Mouse (Mus musculus) neural tube, embryonic 10.5 days (tissue): Measurements from ENCODE around the gene Gm42906.

Source experiments
- DNase-seq: peaks from one replicate; pipeline ENCODE4 v3.0.0-alpha.2; 2017; ENCODE audit warnings: low spot score; ENCODE audit errors: extremely low spot score

Gm42906 gene

DNA sequence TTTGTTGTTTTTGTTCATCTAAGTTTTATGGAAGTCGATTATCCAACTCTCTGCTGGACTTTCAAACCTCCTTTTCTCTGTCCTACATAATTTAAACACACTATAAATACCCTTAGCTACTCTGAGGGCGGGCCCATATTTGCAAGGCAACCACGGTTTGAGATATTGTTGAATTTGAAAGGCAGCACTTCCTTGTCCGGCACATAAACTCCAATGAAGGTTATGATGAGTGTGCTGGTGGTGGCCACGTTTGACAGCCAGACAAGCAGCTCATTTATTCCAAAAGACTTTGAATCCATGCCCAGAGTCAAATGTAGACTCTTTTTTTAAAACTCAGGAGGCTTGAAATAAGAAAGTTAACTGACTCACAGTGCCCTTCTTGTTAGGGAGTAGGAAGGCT is 33.3 kb downstream of the Gm42906 start:
- DNase-seq, result no peak

DNA sequence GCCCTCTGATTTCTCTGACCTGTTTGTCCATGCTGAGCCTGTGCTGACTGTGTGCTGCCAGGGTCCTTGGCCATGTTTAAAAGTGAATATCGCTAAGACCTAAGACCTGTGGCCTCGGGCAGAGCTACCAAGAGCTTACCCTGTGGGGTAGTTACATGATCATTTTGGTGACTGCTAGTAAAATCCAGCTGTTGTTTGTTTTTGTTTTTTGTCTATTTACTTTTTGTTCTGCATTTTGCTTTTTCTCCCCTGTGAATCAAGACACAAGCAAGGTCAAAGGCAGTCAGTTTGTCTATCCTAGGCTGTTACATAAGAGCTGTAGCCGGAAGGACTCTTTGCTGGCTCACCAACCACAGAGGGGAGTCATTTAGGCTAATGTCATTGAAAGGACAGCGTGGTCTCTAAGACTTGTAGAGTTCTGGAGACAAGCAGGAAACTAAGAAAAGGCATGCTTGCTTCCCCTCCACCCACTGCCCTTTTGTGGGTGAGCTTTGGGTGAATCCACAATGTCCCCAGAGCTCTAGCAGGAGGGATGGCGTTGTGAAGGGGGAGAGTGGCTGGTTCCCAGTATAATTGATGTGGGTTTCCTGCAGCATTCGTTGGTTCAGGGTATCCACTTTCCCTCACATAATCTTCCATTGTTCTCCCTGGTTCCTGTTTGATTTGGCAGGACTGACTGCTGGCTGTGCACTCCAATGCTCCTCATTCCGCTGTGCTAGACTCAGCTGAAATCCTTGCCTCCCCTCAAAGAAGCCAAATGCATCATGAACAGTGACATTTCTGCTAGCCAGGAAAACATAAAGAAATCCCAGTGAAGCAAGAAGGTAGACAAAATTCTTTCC is 33.9 kb downstream of the Gm42906 start:
- no peak for DNase-seq

DNA sequence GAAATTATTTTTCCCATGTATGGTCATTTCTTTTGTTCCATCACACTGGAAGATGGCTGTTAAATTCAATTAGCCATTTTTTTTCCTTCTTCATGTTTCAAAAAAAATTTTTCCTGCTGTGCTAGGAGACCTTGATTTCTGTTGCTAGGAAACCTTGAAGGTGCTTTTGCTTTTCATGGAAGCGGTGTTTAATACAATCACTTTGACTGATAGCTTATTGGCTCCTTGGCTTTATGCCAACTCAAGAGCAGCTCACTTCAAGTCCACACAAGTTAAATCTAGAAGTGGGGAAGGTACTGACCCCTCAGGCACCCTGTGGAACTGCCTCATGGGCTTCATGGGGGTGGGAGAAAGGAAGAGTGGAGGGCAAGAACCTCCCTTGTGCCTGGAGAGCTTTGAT is 38.1 kb downstream of the Gm42906 start:
- no peak for DNase-seq

DNA sequence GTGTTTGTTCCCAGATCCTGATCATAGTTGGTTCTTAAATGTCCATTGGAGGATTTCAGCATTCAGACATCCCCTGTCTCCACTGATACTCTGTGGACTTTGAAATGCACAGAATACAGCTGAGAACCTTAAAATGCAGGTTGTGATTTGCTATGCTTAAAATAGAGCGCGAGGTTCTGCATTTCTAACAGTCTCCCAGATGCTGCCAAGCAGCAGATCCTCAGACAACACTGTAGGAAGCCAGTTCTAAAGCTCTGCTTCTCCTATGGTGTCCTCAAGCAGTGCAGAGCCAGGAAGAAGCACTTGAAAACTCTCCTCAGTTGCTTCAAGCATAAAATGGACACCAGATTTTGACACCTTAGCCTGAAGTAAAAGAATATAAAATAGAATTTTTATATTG is 48.1 kb downstream of the Gm42906 start:
- no peak for DNase-seq

DNA sequence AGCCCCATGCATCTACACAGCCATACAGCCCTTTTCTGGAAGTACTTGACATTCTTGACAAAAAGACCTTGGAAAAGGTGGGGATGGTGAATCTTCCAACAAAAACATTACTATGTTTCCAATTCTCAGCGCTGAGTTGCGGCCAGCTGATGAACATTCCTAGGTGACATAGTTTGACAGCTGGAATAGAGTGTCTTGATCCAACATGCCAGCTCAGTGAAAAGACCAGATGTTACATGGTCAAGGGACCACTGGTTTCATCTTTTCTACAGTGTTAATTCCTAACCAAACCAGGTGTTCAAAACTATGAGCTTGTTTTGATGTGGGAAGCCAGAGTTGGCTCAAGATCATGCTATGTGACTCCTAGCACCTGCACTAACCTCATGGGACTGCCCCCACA is 48.8 kb downstream of the Gm42906 start:
- DNase-seq, result no peak

DNA sequence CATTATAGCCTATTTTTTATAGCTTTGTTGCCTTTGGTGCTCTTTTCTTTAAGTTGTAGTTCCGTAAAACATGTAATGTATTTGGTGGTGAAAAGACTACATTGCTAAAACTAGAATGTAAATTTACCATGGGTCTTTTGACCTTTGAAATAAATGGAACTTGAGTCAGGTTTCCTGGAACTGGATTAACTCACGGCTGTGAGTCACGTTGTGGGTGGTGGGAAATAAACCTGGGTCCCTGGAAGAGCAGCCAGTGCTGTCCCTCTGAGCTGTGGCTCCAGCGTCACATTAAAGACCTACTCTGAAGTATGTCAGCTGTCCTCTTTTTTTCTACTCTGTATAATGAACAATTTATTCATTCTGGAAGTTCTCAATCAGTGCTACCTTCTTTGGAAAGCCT is 51.0 kb downstream of the Gm42906 start:
- DNase-seq, result no peak

DNA sequence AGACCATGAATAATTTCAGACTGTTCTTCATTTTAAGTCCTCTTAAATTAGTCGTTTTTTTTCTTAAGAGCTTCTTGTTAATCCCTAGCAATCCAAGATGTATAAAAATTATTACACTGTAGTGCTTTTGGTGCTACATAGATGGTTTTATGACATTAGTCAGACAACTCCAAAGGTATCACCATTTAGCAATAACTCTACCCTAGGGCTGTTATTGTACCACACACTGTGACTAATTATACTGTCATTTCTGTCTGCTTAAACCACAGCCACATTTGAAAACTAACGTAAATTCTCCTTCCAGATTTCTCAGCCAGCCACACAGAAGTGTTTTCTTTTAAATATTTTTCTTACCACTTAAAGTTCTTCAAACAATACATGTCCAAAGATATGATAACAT is 53.1 kb downstream of the Gm42906 start:
- no peak for DNase-seq

DNA sequence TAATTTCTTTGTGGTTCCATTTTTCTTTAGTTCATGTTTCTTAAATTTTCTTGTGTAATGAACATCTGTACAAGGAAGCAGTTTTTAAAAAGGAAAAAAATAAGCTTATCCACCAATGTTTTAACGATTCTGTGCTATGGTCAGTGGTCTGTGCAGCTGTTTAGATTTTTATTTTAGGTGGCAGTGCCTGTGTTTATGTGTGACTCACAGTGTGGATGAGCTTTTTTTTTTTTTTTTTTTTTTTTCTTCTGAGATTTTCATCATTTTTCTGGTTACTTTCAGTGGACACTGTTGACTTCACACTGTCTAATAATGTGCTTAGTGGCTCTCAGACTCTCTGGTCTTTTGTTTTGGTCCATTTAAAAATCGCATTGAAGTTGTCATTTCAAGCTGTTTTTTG is 56.8 kb downstream of the Gm42906 start:
- no peak for DNase-seq

DNA sequence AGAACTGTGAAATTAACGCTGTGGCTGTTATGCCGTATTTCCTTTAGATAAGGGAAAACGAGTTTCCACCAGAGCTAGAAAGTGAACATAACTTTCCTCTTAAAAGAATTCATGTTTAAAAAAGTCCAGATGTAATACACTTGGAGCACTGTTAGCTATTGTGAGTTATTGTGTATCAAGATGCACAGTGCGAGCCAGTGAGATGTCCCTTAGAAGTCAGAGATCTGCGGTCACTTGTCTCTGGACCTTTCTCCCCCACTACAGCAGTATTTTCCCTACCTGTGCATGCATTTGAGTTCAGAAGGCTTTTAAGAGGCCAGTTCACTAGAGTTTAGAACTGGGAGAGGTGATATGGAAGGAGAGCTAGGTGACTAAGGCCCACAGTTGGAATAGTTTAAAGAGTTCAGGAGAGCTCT is 58.6 kb downstream of the Gm42906 start:
- DNase-seq, result no peak

DNA sequence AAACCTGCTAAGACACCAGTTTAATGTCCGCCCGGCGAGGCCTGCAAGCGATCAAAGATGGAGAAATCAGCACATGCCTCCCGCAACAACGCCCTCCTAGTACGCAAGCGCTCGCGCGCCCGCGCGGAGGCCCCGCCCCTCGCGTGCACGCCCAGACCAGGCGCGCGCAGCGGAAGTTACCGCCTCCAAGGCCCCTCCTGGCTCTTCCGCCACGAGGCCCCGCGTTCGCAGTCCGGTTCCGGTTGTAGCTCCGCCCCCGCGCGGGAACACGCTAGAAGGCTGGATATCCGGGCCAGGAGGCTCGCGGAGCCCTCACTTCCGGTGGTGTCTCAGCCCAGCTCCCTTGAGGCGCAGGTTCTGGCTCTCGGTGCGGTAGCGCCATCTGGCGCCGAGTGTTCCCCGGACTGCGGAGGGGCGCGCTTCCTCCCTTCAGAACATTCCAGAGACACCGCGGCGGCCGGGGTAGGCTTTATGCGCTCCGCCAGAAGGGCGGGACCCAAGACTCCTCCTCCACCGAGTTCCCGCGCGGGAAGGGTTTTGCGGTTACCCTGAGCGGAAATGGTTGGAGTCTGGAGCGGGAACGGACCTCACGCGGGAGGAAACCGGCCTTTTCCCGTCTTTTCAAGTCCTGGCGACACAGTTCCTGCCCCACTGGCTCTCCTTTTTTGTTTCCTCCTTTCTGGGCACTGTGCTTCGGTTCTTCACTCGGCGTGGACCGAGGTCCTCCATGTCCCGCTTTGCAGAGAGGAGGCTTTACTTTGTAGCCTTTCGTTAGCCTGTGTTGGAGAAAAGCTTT is 59.4 kb downstream of the Gm42906 start:
- DNase-seq, result peak; percentile 100

DNA sequence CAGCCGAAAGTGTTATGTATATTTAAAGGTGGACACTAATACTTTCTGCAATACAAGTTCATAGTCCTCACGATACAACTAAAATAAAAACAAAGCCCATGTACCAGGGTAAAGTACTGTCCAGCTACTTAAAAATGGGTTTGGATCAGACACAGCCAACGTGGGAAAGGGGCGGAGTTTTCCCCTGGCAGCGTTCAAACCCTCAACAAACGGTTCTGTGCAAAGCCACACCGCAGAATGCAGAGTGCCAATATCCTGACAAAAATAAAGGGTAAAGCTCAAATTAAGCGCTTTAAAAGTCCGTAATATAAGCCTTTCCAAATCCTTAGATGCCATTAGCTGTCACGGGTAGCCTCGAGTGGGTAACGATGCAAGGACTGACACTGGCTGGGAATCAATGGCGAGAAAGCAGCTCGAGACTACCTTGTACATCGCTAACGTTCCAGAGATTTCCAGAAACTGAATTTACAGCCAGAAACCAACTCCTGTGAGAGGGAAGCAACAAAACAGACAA is 60.0 kb downstream of the Gm42906 start:
- DNase-seq, result no peak

DNA sequence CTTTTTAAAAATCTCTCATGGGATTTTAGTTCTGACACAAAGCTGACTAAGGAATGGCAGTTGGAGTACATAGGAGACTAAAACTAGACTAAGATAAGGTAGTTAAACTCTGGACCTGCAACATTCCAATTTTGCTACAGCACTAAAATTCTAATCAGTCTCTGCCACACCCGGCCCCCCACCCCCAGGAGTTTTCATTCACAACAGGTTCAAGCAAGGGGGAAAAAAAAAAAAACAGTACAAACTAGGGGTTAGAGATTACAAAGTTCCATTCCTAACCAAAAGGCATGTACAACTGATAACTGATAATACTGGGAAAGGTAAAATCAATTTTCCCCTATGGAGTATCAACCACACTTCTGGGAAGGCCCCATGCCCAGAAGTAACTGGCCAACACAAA is 60.6 kb downstream of the Gm42906 start:
- no peak for DNase-seq

DNA sequence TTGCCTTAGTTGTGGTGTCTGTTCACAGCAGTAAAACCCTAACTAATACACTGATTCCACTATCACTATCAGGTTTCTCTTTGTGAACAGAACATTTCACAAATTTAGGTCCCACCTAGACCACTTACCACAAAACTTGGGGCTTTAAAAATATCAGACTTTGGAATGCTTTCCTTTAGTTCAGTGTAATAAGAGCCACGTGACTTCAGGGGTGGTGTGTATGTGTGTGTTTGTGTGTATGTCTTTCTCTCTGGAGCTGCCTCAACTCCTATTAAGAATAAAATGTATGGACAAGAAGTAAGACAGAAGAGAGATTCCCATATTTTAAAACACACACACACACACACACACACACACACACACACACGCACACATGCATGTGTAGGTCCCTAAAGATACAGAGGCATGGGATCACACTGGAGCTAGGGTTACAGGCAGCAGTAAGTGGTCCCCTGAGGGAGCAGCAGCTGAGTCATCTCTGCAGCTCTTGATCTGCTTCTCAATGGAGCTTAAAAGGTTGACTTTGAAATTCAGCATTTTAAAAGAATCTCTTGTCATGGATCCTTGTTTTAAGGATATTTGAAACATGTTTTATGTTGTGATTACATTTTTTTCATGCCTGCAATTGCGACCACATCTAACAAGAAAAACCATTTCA is 64.5 kb downstream of the Gm42906 start:
- no peak for DNase-seq

DNA sequence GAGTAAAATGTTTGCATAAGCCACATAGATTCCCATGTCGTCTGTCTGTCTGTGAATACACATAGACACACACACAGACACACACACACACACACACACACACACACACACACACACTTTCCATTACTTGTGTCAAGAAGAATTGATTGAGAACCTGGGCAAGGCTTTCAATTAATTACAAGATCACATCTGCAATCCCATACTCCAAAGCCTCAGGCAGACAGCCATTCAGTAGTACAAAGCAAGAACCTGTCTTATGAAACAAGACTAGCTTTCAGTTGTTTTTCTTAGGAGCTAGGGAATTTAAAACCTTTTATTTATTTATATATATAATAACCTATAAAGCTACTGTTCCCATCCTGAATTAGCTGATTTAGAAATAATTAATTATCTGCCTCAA is 78.3 kb downstream of the Gm42906 start:
- DNase-seq, result no peak

DNA sequence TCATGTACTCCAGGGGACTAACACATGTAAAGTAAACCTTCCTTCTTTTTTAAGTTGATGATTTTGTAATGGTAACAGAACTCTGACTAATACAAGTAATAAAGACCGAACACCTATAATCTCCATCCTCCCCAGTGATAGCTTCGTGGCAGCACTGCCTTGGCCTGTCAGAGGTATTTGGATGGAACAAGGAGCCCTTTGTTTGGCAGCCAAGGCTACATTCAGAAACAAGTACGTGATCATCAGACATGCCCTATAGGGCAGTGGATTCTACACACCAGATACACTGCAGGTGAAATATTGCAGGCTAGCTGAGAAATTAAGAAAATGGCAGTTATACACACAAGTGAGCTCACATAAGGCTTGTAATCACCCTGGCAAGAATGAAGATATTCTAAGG is 79.5 kb downstream of the Gm42906 start:
- DNase-seq, result no peak

DNA sequence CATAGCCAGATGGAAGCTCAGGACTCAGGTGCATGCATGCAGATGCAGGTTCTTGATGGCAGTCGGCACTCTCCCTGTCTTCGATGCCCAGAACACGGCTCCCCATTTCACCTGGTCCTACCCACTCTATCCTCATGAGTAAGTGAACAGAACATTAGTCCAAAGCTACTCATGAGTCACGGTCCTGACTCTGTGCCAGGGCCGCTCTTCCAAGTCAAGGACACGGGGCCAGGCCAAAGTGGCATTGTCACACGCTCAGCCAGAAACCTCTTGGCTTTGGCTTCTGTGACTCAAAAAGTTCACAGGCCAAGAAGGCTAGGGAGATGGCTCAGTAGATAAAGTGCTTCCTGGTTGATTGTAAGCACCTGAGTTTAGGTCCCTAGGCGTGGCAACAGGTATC is 81.3 kb downstream of the Gm42906 start:
- no peak for DNase-seq

DNA sequence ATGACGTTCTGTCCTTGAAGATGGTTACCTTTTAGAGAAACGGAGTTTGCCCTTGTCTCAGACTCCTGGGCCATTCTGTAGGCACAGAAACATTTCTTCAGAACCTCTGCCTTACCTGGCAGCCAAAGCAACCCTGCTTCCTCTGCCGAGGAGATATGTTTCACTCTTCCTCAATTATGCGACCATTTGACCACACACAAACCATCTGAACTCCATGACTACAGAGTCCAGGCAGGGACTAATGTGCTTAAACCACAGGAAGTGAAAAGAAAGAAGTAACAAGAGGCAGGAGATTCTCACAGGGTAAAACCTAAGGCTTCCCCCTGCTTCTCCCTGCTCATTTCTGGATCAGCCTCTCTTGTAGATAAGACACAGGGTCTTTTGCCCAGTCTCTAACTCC is 83.2 kb downstream of the Gm42906 start:
- no peak for DNase-seq

DNA sequence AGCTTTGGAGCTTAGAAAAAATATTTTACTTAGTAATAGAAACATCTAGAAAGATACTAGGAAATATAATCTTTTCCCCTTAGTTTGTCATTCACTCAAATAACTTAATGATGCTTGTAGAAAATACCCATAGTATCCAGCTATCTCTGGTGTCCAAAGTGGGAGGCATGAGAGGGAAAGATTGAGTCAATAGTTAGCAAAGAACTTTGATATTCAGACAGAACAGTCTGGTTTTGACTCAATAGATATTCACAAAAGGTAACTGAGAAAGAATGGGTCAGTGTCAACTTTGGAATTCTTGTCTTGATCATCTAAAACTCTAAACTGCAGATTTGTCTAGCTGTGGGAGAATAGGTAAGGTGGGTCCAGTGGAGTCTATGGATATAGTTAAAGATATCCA is 94.3 kb downstream of the Gm42906 start:
- no peak for DNase-seq

DNA sequence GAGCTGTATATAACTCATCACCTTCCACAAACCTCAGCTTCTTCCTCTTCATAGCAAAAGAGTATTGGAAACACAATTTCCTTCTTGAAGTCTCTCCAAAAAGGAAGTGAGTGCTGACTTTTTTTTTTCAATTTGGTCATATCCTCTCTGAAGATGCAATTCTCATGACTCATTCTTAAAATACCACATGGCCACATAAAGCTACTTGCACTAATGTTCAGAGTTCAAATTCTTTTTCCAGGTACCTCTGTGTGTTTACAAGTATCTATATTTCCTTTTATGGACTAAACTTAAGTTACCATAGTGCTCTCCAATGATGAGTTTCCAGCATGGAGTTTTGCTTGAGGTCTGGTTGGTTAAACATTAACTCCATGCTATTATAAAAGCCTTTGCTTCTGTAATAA is 94.8 kb downstream of the Gm42906 start:
- no peak for DNase-seq

DNA sequence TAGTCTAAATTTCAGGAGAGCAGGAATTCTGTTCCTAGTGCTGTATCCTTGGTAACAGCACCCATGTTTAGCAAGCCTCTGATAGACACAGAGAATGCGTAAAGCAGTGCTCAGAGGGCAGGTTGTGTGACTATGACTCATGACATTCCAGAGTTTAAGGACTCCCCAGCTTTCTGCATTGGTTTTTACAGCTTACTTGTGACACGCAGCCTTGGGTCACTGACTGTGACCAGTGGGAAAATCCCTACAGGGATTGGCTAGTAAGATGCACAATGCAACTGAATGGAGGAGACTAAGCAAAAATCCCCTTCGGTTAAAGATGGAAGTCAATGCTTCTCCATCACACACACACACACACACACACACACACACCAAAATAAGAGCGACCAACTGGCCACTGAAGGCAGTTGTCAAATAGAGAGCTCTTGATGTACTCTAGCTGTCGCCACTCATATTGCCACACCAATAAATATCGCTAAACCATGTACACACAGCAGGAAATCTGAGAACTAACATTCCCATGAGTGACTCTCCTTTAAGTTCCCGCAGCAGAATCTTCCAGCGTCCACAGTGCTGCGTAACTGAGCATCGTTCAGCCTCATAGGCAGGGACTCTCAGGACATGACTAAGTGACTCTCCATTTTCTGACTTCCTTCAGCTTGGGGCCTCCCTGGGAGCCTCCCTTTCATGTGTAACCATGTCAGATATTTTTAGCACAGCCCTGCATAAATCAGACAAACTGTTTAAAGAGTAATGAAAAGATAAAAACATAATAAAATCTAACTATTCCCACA is 112.0 kb downstream of the Gm42906 start:
- DNase-seq, result no peak

DNA sequence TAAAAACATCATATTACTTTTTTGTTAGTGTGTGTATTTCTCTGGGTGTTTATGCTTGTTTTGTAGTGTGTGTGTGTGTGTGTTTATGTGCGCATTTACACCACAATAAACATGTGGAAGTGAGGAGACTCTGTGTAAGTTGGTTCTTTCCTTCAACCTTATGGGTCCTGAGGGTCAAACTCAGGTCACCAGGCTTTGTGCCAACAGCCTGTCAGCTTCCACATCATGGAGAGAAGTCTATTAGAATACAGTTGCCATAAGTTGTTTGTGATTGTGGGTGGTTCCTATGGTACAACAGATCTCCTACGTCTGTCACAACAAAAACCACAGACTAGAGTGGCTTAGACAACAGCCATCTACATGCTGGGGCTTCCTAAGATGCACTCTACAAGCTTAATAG is 127.7 kb downstream of the Gm42906 start:
- DNase-seq, result no peak
